Mouse (Mus musculus) urinary bladder, postnatal 0 days (tissue): ENCODE results near the gene Sebox. TPM values are rescaled to one million over a fixed set of nuclear protein-coding genes. Genes with fewer than 3 reads are reported as not detected.

ENCODE experiments used
- polyA plus RNA-seq: library from polyadenylated mRNA; unstranded; fragments of >200 nt; fragmentation: Nextera tagmentation; extraction: Ambion mirVana; gene quantifications from 2 replicates; pipeline ENCODE4 v1.2.1, GENCODE M21; 2015

The Sebox gene
- not detected in 2 replicates for polyA plus RNA-seq

DNA sequence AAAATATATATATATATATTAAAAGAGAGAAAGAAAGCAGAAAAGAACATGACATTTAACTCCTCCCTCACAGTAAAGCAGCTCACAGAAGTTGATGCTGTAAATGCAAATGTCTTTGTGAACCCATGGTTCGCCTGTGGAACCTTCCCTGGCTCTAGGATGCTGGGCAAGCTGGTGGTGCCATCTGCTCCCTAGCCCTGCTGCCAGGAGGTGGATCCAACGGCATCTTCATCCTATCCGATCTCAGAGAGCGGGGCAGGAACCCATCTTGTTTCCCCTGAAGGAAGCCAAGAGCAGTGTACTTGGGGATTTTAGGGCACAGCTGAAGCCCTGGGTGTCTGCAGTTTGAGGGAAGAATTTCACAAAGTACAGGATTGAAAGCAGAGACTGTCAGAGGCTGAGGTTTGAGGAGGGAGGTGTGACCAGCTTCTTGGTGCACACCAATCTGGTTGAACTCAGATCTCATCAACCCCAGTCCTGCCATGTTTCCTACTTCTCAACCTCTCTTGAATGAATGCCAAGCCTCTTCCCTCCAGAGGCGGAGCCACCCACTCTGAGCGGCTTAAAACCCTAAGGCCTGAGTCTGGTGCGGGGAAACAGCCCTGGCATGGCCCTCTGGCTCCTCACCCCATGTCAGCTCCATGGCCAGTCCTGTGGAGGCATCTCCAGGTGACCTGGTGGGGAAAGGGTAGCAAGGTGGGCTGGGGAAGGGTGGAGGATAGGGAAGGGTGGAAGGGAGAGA, at the start of gene Sebox:
Gene Sebox (plus strand): TSS at position 539 of the 742 bp plus-strand sequence.

DNA sequence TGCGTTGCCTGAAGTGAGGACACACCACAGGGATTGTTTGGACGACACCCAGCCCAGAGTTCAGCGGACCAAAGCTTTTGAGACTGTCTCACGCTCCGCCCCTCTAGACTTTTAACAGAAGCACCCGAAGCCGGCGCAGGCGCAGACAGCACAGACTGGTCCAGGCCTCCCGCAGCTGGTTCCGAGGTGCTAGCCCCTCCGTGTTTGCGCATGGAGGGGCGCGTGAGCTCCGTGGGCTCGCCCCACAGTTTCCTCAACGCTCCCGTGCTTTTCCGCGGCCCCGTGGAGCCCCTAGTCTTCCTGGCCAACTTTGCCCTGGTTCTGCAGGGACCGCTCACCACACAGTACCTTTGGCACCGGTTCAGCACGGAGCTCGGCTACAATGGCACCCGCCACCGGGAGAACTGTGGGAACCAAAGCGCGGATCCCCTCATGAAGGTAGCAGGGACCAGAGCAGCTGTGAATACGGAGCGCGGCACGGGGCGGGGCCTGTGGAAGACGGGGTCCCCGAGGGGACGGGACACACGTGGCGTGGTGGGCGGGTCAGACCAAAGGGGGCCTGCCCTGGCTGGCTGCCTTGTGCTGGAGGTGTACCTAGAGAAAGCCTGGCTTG, 37.6 kb upstream of the Sebox start, which contains the start of gene Slc46a1:
Gene Slc46a1 (plus strand): TSS at position 130 of the 613 bp plus-strand sequence.

DNA sequence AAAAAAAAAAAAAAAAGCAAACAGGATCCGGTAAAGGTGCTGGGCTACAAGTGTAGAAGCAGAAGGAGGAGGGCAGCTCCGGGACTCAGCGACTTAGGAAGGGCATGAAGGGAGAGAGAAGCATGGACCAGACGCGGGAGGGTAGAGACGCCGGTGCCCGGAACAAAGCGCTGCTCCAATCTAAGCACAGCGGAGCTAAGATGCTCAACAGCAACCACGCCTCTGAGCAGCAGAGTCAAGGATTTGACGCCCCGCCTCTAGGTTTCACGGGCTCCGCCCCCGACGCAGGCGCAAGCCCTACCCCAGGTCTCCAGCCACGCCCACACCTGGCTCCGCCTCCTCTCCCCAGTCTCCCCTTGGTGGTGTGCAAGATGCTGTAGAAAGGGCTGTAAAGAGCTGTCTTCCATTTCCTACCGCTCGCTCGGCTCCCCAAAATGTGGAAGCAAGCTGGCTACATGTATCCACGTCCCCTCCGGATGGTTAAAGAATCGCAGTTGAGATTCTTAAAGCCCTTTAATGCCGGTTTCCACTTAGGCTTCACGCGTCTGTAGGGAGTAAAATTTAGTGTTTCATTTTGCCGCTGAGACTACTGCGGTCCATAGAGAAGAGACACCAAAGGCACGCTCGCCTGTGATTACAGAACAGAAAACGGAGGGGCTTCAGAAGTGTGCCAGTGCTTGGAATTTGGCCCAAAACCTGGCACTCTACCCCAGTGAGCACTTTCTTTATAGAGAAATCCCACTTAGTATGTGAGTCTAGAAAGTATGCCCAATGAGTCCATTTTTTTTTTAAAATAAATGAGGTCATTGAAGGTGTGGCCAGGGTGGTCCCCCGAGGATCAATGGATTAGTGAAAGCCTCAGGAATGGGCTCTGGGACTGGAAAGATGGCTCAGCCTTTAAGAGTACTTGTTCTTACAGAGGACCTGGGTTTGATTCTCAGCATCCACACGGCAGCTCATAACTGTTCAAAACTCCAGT, 5.4 kb upstream of the Sebox start, which contains the start of gene Sarm1:
Gene Sarm1 (minus strand): TSS at position 211 of the 979 bp plus-strand sequence.

DNA sequence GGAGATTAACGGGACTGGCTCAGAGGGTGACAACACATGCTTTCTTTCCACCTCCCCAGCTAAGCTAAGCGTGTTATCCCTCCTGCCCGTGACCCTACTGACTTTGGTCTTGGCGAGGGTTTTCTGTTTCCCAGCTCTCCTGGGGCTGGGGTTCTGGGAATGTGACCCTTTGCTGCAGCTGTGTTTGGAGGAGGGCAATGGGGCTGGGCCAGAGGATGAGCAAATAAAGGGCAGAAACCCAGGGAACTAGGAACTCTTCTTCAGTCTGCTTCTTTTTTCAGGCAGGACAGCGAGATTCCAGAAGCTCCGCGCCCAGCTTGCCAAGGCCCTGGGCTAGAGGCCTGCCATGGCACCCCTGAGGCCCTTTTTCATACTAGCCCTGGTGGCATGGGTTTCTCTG, 4.2 kb upstream of the Sebox start, which contains the start of gene Vtn:
Gene Vtn (plus strand): TSS at position 88 of the 400 bp plus-strand sequence.

DNA sequence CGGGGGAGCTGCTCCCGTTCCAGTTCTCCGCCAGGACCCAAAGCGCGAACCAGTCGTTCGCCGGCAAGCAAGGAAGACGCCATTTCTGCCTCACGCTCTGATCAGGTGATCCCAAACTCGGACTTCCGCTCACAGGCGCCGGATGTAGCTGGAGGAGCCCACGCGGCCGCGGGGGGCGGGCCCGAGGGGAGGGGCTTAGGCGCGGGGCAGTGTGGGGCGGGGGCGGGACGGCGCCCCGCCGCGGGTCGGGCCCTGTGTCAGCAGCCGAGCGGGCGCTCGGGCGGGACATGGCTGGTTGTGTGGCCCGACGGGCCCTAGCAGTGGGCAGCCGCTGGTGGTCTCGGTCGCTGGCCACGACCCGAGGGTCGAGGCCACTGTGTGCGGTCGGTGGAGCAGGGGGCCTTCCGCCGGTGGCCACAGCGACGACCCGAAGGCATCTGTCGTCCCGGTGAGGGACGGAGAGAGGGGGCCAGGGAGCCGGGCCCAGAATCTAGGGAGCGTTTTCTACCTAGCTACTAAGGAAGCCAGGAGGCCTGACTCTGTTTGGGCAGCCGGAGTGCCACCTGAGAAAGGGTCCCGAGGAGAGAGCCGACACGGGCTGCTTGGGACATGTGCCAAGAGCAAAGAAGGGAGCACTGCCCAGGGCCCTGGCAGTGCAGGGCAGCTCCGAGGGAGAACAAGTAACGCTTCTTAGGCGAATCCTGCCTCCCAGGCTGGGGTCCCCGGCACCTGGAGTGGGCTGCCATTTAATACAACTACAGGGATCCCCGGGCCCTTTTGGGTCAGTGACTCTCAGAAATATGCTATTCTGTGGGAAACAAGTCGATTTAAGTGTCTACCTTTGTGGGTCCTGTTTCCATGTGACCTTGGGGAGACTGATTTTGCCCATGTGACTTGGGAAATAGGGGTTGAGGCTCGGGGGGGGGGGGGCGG, 9.0 kb downstream of the Sebox start, which contains the start of the genes Tmem199 and Poldip2:
Gene Tmem199 (minus strand): TSS at position 148 of the 933 bp plus-strand sequence.
Gene Poldip2 (plus strand): TSS at position 169 of the 933 bp plus-strand sequence.

DNA sequence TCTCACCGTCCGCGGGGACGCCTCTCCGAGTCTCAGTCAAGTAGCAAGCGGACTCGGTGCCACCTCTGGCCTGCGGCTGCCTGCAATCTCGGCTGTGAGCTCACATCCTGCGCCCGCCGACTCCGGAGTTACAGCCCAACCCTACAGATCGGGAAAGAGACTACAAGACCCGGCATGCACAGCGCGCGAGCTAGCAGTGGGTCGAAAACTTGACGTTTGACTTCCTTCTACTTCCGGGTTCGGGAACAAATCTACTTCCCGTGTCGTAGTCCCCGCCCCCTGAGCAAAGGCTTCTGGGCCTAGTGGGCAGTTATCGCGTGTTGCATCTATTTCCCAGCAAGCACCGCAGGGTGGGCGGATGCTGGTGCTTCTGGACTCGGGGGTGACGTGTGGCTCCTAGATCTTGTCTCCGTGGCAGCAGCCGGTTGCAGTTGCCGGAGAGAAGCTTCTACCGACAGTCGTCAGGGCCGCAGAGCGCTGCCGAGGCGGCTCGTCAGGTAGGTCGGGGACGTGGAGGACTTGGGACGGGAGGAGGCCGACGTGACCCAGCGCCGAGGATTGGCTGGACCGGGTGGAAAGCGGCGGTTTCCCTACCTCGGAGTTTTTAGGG, 32.9 kb downstream of the Sebox start, which contains the start of the genes Tnfaip1 and Ift20:
Gene Tnfaip1 (minus strand): TSS at position 253 of the 610 bp plus-strand sequence.
Gene Ift20 (plus strand): TSS at position 282 of the 610 bp plus-strand sequence.

DNA sequence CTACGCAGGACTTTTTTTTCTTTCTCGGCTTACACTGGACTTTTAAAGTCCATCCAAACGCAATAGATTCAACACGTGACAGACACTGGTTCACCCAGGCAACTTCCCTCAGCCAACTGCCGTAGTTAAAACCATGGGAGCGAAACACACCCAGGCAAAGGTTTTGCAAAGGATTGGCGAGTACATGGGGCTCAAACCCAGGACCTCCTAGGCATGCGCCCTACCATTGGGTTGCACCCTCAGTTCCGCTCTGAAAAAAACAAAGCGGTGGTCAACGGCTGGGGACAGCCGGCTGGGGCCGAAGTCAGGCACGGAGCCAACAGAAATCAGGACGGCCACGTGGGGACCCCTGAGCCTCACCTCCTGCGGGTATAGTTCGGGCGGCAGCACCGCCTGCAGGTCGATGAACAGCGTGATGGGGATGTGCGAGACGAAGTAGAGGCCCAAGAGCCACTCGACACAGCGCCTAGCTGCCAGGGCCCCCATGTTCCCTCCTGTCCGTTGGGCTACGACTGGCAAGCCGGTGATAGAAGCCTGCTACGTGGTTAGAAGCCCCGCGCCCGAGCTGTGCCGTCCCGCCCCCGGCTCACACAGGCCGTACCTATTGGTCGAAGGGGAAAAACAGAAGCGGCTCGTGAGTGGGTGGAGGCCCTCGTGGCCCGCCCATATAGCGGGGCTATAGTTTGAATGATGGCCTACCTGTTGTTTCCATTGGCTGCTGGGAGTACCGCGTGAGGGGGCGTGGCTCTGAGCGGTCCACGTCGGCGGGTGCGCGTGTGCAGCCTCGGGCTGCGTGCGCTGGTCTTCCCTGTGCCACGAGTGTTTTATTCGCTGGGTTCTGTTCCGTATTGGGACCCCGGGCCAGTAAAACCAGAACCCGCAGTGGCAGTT, 47.2 kb downstream of the Sebox start, which contains the start of gene Tmem97:
Gene Tmem97 (minus strand): TSS at position 610 of the 891 bp plus-strand sequence.

Other genes starting within 250 kb of the Sebox start
- gene 2610507B11Rik, start 241.7 kb upstream of the Sebox start, polyA plus RNA-seq = 59.6 and 69.9 TPM in 2 replicates
- 0.21 and 0.30 TPM in 2 replicates for gene BC030499, start 212.6 kb upstream of the Sebox start, polyA plus RNA-seq
- 4.7 and 7.4 TPM in 2 replicates for gene Spag5, start 201.9 kb upstream of the Sebox start, polyA plus RNA-seq
- gene Aldoc, start 180.5 kb upstream of the Sebox start, polyA plus RNA-seq = 8.1 and 10.6 TPM in 2 replicates
- 41.8 and 43.6 TPM in 2 replicates for gene Pigs, start 175.0 kb upstream of the Sebox start, polyA plus RNA-seq
- 69.4 and 71.4 TPM in 2 replicates for gene Unc119, start 160.0 kb upstream of the Sebox start, polyA plus RNA-seq
- 0.07 TPM in 1 of 2 replicates, not detected in the other for gene Foxn1, start 116.9 kb upstream of the Sebox start, polyA plus RNA-seq
- gene Slc13a2, start 81.2 kb upstream of the Sebox start, polyA plus RNA-seq = not detected in 2 replicates
- 25.7 and 27.4 TPM in 2 replicates for gene Slc46a1, start 37.8 kb upstream of the Sebox start, polyA plus RNA-seq
- 0.24 and 0.27 TPM in 2 replicates for gene Sarm1, start 5.7 kb upstream of the Sebox start, polyA plus RNA-seq
- 1.2 and 2.1 TPM in 2 replicates for gene Vtn, start 4.4 kb upstream of the Sebox start, polyA plus RNA-seq
- 32.0 and 32.8 TPM in 2 replicates for gene Tmem199, start 8.7 kb downstream of the Sebox start, polyA plus RNA-seq
- 81.4 and 86.2 TPM in 2 replicates for gene Poldip2, start 8.7 kb downstream of the Sebox start, polyA plus RNA-seq
- gene Tnfaip1, start 32.9 kb downstream of the Sebox start, polyA plus RNA-seq = 47.6 and 55.5 TPM in 2 replicates
- 132 and 156 TPM in 2 replicates for gene Ift20, start 32.9 kb downstream of the Sebox start, polyA plus RNA-seq
- gene Tmem97, start 47.3 kb downstream of the Sebox start, polyA plus RNA-seq = 43.6 and 70.8 TPM in 2 replicates
- 10.1 and 10.2 TPM in 2 replicates for gene Nlk, start 193.9 kb downstream of the Sebox start, polyA plus RNA-seq
- 27.8 and 29.8 TPM in 2 replicates for gene Ccnq, start 248.3 kb downstream of the Sebox start, polyA plus RNA-seq